ENCODE assay signal across 8 mouse cellular contexts in genomic region chr6:67168803-67169202, GRCm38 (mm10).
DNase-seq lines count a peak whose midpoint lies in the region; ATAC-seq and TF ChIP-seq lines count a peak whose summit lies in the region.

No protein-coding gene starts in this region.

- no peaks in the 10 kb centered on the region for H3K27me3 ChIP-seq in lung, embryonic 14.5 days (ENCODE audit: insufficient read depth, low read length)
- H3K27me3 ChIP-seq in forebrain, embryonic 14.5 days (replicated peaks; ENCODE audit: control insufficient read depth, insufficient read depth, low read length) = no peaks in the 10 kb centered on the region
- no peaks in the 10 kb centered on the region for H3K27me3 ChIP-seq in liver, embryonic 11.5 days (replicated peaks; ENCODE audit: control insufficient read depth, insufficient read depth, low read length)
- H3K27me3 ChIP-seq in stomach, embryonic 14.5 days (ENCODE audit: control insufficient read depth, insufficient read depth, low read length) = no peaks in the 10 kb centered on the region

- no peak for TF ChIP-seq CTCF in lung, embryonic 14.5 days (IDR thresholded peaks at IDR 0.05; ENCODE audit: low read depth)

- H3K4me3 ChIP-seq in lung, embryonic 14.5 days (ENCODE audit: low read depth, low read length) = peak overlapping the region; percentile 39
- peak overlapping the region; percentile 35 for H3K4me3 ChIP-seq in forebrain, embryonic 14.5 days (ENCODE audit: low read depth, low read length)
- H3K4me3 ChIP-seq in liver, embryonic 11.5 days (ENCODE audit: low read depth, low read length) = peak overlapping the region; percentile 33
- H3K4me3 ChIP-seq in stomach, embryonic 14.5 days (ENCODE audit: low read depth, low read length) = peak overlapping the region; percentile 34

- peak overlapping the region; percentile 63 for H3K4me2 ChIP-seq in lung, embryonic 14.5 days
- H3K4me2 ChIP-seq in forebrain, embryonic 14.5 days (ENCODE audit: low read length) = peak overlapping the region; percentile 49
- H3K4me2 ChIP-seq in liver, embryonic 11.5 days = peak overlapping the region; percentile 50
- peak overlapping the region; percentile 41 for H3K4me2 ChIP-seq in stomach, embryonic 14.5 days (replicated peaks; ENCODE audit: low read depth, low read length)

- H3K9ac ChIP-seq in lung, embryonic 14.5 days = peak overlapping the region; percentile 33; the same call in 1 of the 2 replicates
- peak overlapping the region; percentile 54; the same call in 1 of the 2 replicates for H3K9ac ChIP-seq in forebrain, embryonic 14.5 days (ENCODE audit: low read length)
- H3K9ac ChIP-seq in liver, embryonic 11.5 days (ENCODE audit: low read depth, low read length) = no peak overlapping the region
- H3K9ac ChIP-seq in stomach, embryonic 14.5 days (replicated peaks; ENCODE audit: low read depth, low read length) = no peak overlapping the region

- no peak for DNase-seq in lung, embryonic 14.5 days
- no peak for DNase-seq in lung, postnatal 36 days
- no peak for DNase-seq in forebrain, embryonic 14.5 days (ENCODE audit: low spot score)
- no peak for DNase-seq in liver, embryonic 11.5 days (ENCODE audit: low spot score)
- DNase-seq in frontal cortex, postnatal 25 days (ENCODE audit: low spot score in 2 of 2) = no peak
- no peak for DNase-seq in embryo, embryonic 10.5 days (ENCODE audit: low spot score)

- no peaks in the 10 kb centered on the region for H3K36me3 ChIP-seq in lung, embryonic 14.5 days (ENCODE audit: insufficient read depth)
- H3K36me3 ChIP-seq in forebrain, embryonic 14.5 days (ENCODE audit: control insufficient read depth, insufficient read depth, low read length) = no peaks in the 10 kb centered on the region
- no peaks in the 10 kb centered on the region for H3K36me3 ChIP-seq in liver, embryonic 11.5 days (ENCODE audit: control insufficient read depth, insufficient read depth, low read length)
- H3K36me3 ChIP-seq in stomach, embryonic 14.5 days (ENCODE audit: control insufficient read depth, insufficient read depth, low read length) = no peaks in the 10 kb centered on the region

- no peaks in the 10 kb centered on the region for H3K4me1 ChIP-seq in lung, embryonic 14.5 days (ENCODE audit: insufficient read depth)
- no peaks in the 10 kb centered on the region for H3K4me1 ChIP-seq in forebrain, embryonic 14.5 days (ENCODE audit: control insufficient read depth, insufficient read depth, low read length)
- H3K4me1 ChIP-seq in liver, embryonic 11.5 days (replicated peaks; ENCODE audit: control insufficient read depth, insufficient read depth, low read length) = peaks cover 11% of the 10 kb centered on the region
- no peaks in the 10 kb centered on the region for H3K4me1 ChIP-seq in stomach, embryonic 14.5 days (ENCODE audit: control insufficient read depth, insufficient read depth, low read length)

- peak; percentile 23; the same call in 1 of the 2 replicates for ATAC-seq in lung, embryonic 14.5 days (ENCODE audit: insufficient read depth)
- peak; percentile 31; the same call in 1 of the 2 replicates for ATAC-seq in forebrain, embryonic 14.5 days
- no peak for ATAC-seq in liver, embryonic 11.5 days (replicated peaks; ENCODE audit: low FRiP score)
- no peak for ATAC-seq in stomach, embryonic 14.5 days (ENCODE audit: insufficient number of reproducible peaks, insufficient read depth, low FRiP score, low read depth)
- ATAC-seq in monocyte, adult 5-6 weeks (replicated peaks; ENCODE audit: insufficient number of reproducible peaks, low FRiP score, low TSS enrichment, poor library complexity, severe bottlenecking) = no peak

- 29% methylated on average over 2 of the region's 2 CpGs for WGBS in lung, embryonic 14.5 days
- 38% methylated on average over 2 of the region's 2 CpGs for WGBS in forebrain, embryonic 14.5 days
- 33% methylated on average over 2 of the region's 2 CpGs for WGBS in liver, embryonic 11.5 days
- WGBS in stomach, embryonic 14.5 days = 43% methylated on average over 2 of the region's 2 CpGs

- no peaks in the 10 kb centered on the region for H3K9me3 ChIP-seq in lung, embryonic 14.5 days (ENCODE audit: low read depth, low read length)
- no peaks in the 10 kb centered on the region for H3K9me3 ChIP-seq in forebrain, embryonic 14.5 days (replicated peaks; ENCODE audit: control insufficient read depth, low read length)
- no peaks in the 10 kb centered on the region for H3K9me3 ChIP-seq in liver, embryonic 11.5 days (ENCODE audit: control insufficient read depth, low read length)
- H3K9me3 ChIP-seq in stomach, embryonic 14.5 days (ENCODE audit: control insufficient read depth, low read depth, low read length) = no peaks in the 10 kb centered on the region

- H3K27ac ChIP-seq in lung, embryonic 14.5 days (ENCODE audit: low read depth) = no peak overlapping the region
- no peak overlapping the region for H3K27ac ChIP-seq in forebrain, embryonic 14.5 days (ENCODE audit: low read depth, low read length)
- no peak overlapping the region for H3K27ac ChIP-seq in liver, embryonic 11.5 days (ENCODE audit: low read depth, low read length)
- no peak overlapping the region for H3K27ac ChIP-seq in stomach, embryonic 14.5 days (ENCODE audit: low read length)

Comparison
In these comparisons a context has a peak if more than half of its experiments do, and no peak if none do; other contexts are left out.
1. ATAC-seq: peak in lung, embryonic 14.5 days (single experiment) and forebrain, embryonic 14.5 days (single experiment); none in liver, embryonic 11.5 days (single experiment), stomach, embryonic 14.5 days (single experiment) and monocyte, adult 5-6 weeks (single experiment).
2. H3K9ac ChIP-seq: peak in lung, embryonic 14.5 days (single experiment) and forebrain, embryonic 14.5 days (single experiment); none in liver, embryonic 11.5 days (single experiment) and stomach, embryonic 14.5 days (single experiment).
3. Peak in every context shown above with its lines, with median percentiles within 50 percentile points of each other: H3K4me2 ChIP-seq and H3K4me3 ChIP-seq.